Mouse (Mus musculus) MEL (cell line): ENCODE measurements around the gene Cdc42ep5. TPM values are rescaled to one million over a fixed set of nuclear protein-coding genes. Genes with fewer than 3 reads are reported as not detected.

ENCODE experiments used
- DNase-seq: peaks from one replicate; pipeline ENCODE4 v3.0.0; 2011; ENCODE audit warnings: low read depth, low spot score
- H3K27ac ChIP-seq: 2 replicates; pipeline ENCODE4 v1.5.1; 2012; ENCODE audit warnings: low read depth, mild to moderate bottlenecking, control low read depth, low read length, moderate library complexity; ENCODE audit not compliant: control insufficient read depth
- H3K27me3 ChIP-seq, 2 experiments: fragments of 150-350 bp in 1 of 2; sonication (generic) in 1 of 2; 2 replicates each; pipeline ENCODE4 v1.6.1; 2012; ENCODE audit warnings: low read length in 2 of 2, mild to moderate bottlenecking in 2 of 2, improper control_type of control experiment in 1 of 2, moderate library complexity in 1 of 2; ENCODE audit not compliant: insufficient read depth in 2 of 2, control insufficient read depth in 1 of 2
- H3K36me3 ChIP-seq, 2 experiments: 2 replicates each; pipeline ENCODE4 v1.6.1; 2012 to 2014; ENCODE audit warnings: low read length in 2 of 2, improper control_type of control experiment in 1 of 2, inconsistent platforms in 1 of 2, mild to moderate bottlenecking in 1 of 2; ENCODE audit not compliant: insufficient read depth in 2 of 2, control insufficient read depth in 1 of 2
- H3K4me1 ChIP-seq, 2 experiments: fragments of 150-350 bp in 1 of 2; sonication (generic) in 1 of 2; 2 replicates each; pipeline ENCODE4 v1.6.1; 2012; ENCODE audit warnings: low read length in 2 of 2, improper control_type of control experiment in 1 of 2, mild to moderate bottlenecking in 1 of 2; ENCODE audit not compliant: insufficient read depth in 2 of 2, control insufficient read depth in 1 of 2
- H3K4me3 ChIP-seq, 2 experiments: fragments of 150-350 bp in 1 of 2; sonication (generic) in 1 of 2; 2 replicates each; pipeline ENCODE4 v1.5.1; 2012; ENCODE audit warnings: low read depth in 2 of 2, low read length in 2 of 2, mild to moderate bottlenecking in 2 of 2, moderate library complexity in 2 of 2, control low read depth in 1 of 2, improper control_type of control experiment in 1 of 2; ENCODE audit not compliant: control insufficient read depth in 1 of 2, insufficient read depth in 1 of 2
- H3K79me2 ChIP-seq: 2 replicates; pipeline ENCODE4 v1.6.1; 2012; ENCODE audit warnings: mild to moderate bottlenecking, low read length, moderate library complexity; ENCODE audit not compliant: control insufficient read depth, poor library complexity, insufficient read depth
- H3K9ac ChIP-seq: 2 replicates; pipeline ENCODE4 v1.6.1; 2012; ENCODE audit warnings: low read depth, mild to moderate bottlenecking, control low read depth, low read length, moderate library complexity; ENCODE audit not compliant: control insufficient read depth, poor library complexity, severe bottlenecking
- H3K9me3 ChIP-seq: fragments of 150-350 bp; sonication (generic); replicated peaks from 2 replicates; pipeline ENCODE4 v1.6.1; 2012; ENCODE audit warnings: mild to moderate bottlenecking, low read length, improper control_type of control experiment, moderate library complexity; ENCODE audit not compliant: insufficient read depth
- BHLHE40 ChIP-seq: IDR thresholded peaks from 2 replicates; pipeline ENCODE4 v1.6.1; 2012; ENCODE audit warnings: low read depth, mild to moderate bottlenecking, inconsistent platforms, low read length, improper control_type of control experiment, borderline replicate concordance
- CHD2 ChIP-seq: IDR thresholded peaks from 2 replicates; pipeline ENCODE4 v1.6.1; 2011; ENCODE audit warnings: low read length, improper control_type of control experiment
- CTCF ChIP-seq, 3 experiments: IDR thresholded peaks in 2 of 3; conservative IDR thresholded peaks in 1 of 3; 2 replicates each; pipeline ENCODE4 v1.5.1; 2011 to 2012; ENCODE audit warnings: low read length in 3 of 3, low read depth in 2 of 3, mild to moderate bottlenecking in 2 of 3, improper control_type of control experiment in 1 of 3, inconsistent platforms in 1 of 3, mixed read lengths in 1 of 3, moderate library complexity in 1 of 3; ENCODE audit not compliant: control insufficient read depth in 1 of 3, insufficient read depth in 1 of 3, poor library complexity in 1 of 3, severe bottlenecking in 1 of 3
- ELF1 ChIP-seq: IDR thresholded peaks from 2 replicates; pipeline ENCODE4 v1.6.1; 2014; ENCODE audit warnings: low read depth, mild to moderate bottlenecking, inconsistent platforms, low read length, improper control_type of control experiment, moderate library complexity
- KAT2A ChIP-seq: conservative IDR thresholded peaks from 2 replicates; pipeline ENCODE4 v1.6.1; 2012; ENCODE audit warnings: low read depth, low read length, improper control_type of control experiment, inconsistent platforms
- MAFK ChIP-seq: IDR thresholded peaks from 2 replicates; pipeline ENCODE4 v1.6.1; 2011; ENCODE audit warnings: low read depth, mild to moderate bottlenecking, low read length, improper control_type of control experiment, borderline replicate concordance
- MEF2A ChIP-seq: IDR thresholded peaks from 2 replicates; pipeline ENCODE4 v1.6.1; 2014; ENCODE audit warnings: low read depth, mild to moderate bottlenecking, inconsistent platforms, low read length, improper control_type of control experiment; ENCODE audit not compliant: poor library complexity, insufficient replicate concordance, severe bottlenecking; ENCODE audit errors: extremely low read depth
- MXI1 ChIP-seq: IDR thresholded peaks from 2 replicates; pipeline ENCODE4 v1.6.1; 2011; ENCODE audit warnings: mild to moderate bottlenecking, low read depth, low read length, improper control_type of control experiment
- MYB ChIP-seq: IDR thresholded peaks from 2 replicates; pipeline ENCODE4 v1.6.1; 2011; ENCODE audit warnings: mild to moderate bottlenecking, low read depth, low read length, improper control_type of control experiment
- MYC ChIP-seq: IDR thresholded peaks from 2 replicates; pipeline ENCODE4 v1.6.1; 2011; ENCODE audit warnings: low read depth, mild to moderate bottlenecking, low read length, improper control_type of control experiment, moderate library complexity
- POLR2AphosphoS5 ChIP-seq: IDR thresholded peaks from 2 replicates; pipeline ENCODE4 v1.6.1; 2012; ENCODE audit warnings: low read depth, borderline replicate concordance, mild to moderate bottlenecking, inconsistent platforms, low read length, moderate library complexity, mixed read lengths
- RAD21 ChIP-seq: IDR thresholded peaks from 2 replicates; pipeline ENCODE4 v1.6.1; 2011; ENCODE audit warnings: mild to moderate bottlenecking, low read depth, low read length, improper control_type of control experiment
- SIN3A ChIP-seq: IDR thresholded peaks from 2 replicates; pipeline ENCODE4 v1.6.1; 2012; ENCODE audit warnings: low read length, improper control_type of control experiment, inconsistent platforms
- SMC3 ChIP-seq: IDR thresholded peaks from 2 replicates; pipeline ENCODE4 v1.6.1; 2011; ENCODE audit warnings: low read depth, low read length, improper control_type of control experiment
- TAL1 ChIP-seq: IDR thresholded peaks from 2 replicates; pipeline ENCODE4 v1.6.1; 2012; ENCODE audit warnings: mild to moderate bottlenecking, inconsistent platforms, low read length, moderate library complexity, mixed read lengths
- UBTF ChIP-seq: IDR thresholded peaks from 2 replicates; pipeline ENCODE4 v1.6.1; 2012; ENCODE audit warnings: low read depth, mild to moderate bottlenecking, inconsistent platforms, low read length, improper control_type of control experiment, moderate library complexity, borderline replicate concordance; ENCODE audit not compliant: insufficient read depth
- ZC3H11A ChIP-seq: IDR thresholded peaks from 2 replicates; pipeline ENCODE4 v1.6.1; 2012; ENCODE audit warnings: low read depth, mild to moderate bottlenecking, inconsistent platforms, low read length, improper control_type of control experiment
- ZKSCAN1 ChIP-seq: IDR thresholded peaks from 2 replicates; pipeline ENCODE4 v1.6.1; 2012; ENCODE audit warnings: low read depth, mild to moderate bottlenecking, inconsistent platforms, low read length, improper control_type of control experiment, moderate library complexity
- ZMIZ1 ChIP-seq: IDR thresholded peaks from 2 replicates; pipeline ENCODE4 v1.6.1; 2012; ENCODE audit warnings: low read depth, mild to moderate bottlenecking, inconsistent platforms, low read length, improper control_type of control experiment, moderate library complexity
- ZNF384 ChIP-seq: IDR thresholded peaks from 2 replicates; pipeline ENCODE4 v1.6.1; 2012; ENCODE audit warnings: low read depth, mild to moderate bottlenecking, inconsistent platforms, low read length, improper control_type of control experiment
- polyA plus RNA-seq, 2 experiments: library from polyadenylated mRNA; stranded (reverse) in 1 of 2; unstranded in 1 of 2; fragments of >175 nt in 1 of 2; fragments of >200 nt in 1 of 2; gene quantifications; 2 replicates each; pipeline versions ENCODE4 v1.2.1 to v1.2.4; 2012; ENCODE audit warnings: low replicate concordance in 2 of 2, low read depth in 1 of 2; ENCODE audit not compliant: insufficient read length in 2 of 2, insufficient read depth in 1 of 2, missing spikeins in 1 of 2
- total RNA-seq: library from RNA; depleted of rRNA; stranded (reverse); fragments of 300-350 nt; gene quantifications from 2 replicates; pipeline ENCODE4 v1.2.3, GENCODE M21; 2012

Cdc42ep5 gene
- total and polyA plus RNA-seq, 3 experiments = 0.24 TPM; not detected in 2

- peaks cover 9% of the 10 kb centered on the region for H3K79me2 ChIP-seq
- no peak overlapping the region for H3K9ac ChIP-seq
- H3K36me3 ChIP-seq = peaks cover 0 to 7% of the 10 kb centered on the region in 2 experiments; a peak in 2 of 4 replicates
- no peak for TF ChIP-seq MEF2A
- no peak for TF ChIP-seq MYB
- TF ChIP-seq MAFK = no peak
- TF ChIP-seq POLR2AphosphoS5 = no peak
- no peak for TF ChIP-seq RAD21
- TF ChIP-seq ZMIZ1 = no peak
- no peak for TF ChIP-seq KAT2A
- TF ChIP-seq ZNF384 = no peak
- TF ChIP-seq MXI1 = no peak
- TF ChIP-seq CHD2 = no peak
- TF ChIP-seq ELF1 = no peak
- no peak for TF ChIP-seq UBTF
- TF ChIP-seq ZKSCAN1 = no peak
- peaks cover 0 to 14% of the 10 kb centered on the region in 2 experiments; a peak in 2 of 4 replicates for H3K4me1 ChIP-seq
- H3K4me3 ChIP-seq = no peak overlapping the region
- DNase-seq = no peak
- H3K27me3 ChIP-seq = no peaks in the 10 kb centered on the region
- no peaks in the 10 kb centered on the region for H3K9me3 ChIP-seq
- H3K27ac ChIP-seq = no peak overlapping the region
Observed at GRCm38 (mm10) chr7:4131964-4132363, 32.7 kb downstream of the Cdc42ep5 start.

- H3K27me3 ChIP-seq = no peaks in the 10 kb centered on the region
- peaks cover 0 to 7% of the 10 kb centered on the region in 2 experiments; a peak in 2 of 4 replicates for H3K36me3 ChIP-seq
- peaks cover 0 to 13% of the 10 kb centered on the region in 2 experiments; a peak in 1 of 4 replicates for H3K4me1 ChIP-seq
- H3K9me3 ChIP-seq = no peaks in the 10 kb centered on the region
- H3K9ac ChIP-seq = no peak overlapping the region
- H3K4me3 ChIP-seq = no peak overlapping the region
- H3K79me2 ChIP-seq = peaks cover 5% of the 10 kb centered on the region
- no peak overlapping the region for H3K27ac ChIP-seq
- TF ChIP-seq ELF1 (no peak), CHD2 (no peak), SMC3 (peak; percentile 75), RAD21 (peak; percentile 88), CTCF (IDR thresholded peaks at IDR 0.05 in 2 of 3, conservative IDR thresholded peaks at IDR 0.05 in 1 of 3; ENCODE audit: control insufficient read depth in 1 of 3, insufficient read depth in 1 of 3, low read depth in 2 of 3, low read length in 3 of 3, poor library complexity in 1 of 3, severe bottlenecking in 1 of 3) (peak; percentile 88 to 94 (median 89)), SIN3A (peak; percentile 42; the same call in 1 of the 2 replicates), ZC3H11A (peak; percentile 69), MYC (no peak), TAL1 (no peak), BHLHE40 (0 out of 2 replicates have a peak, but pooled peaks have one; percentile 8)
- DNase-seq = peak; percentile 85
Observed at GRCm38 (mm10) chr7:4130686-4131452, 33.8 kb downstream of the Cdc42ep5 start.
